Mouse (Mus musculus): ENCODE measurements around the gene Ift140. TPM values are rescaled to one million over a fixed set of nuclear protein-coding genes. Genes with fewer than 3 reads are reported as not detected.

Ift140 gene
- polyA plus RNA-seq, 1 experiment from 2014 or later, result 16.1 TPM

GRCm38 (mm10) chr17:25066595-25066994, 50.7 kb downstream of the Ift140 start:
- H3K4me3 ChIP-seq (ENCODE audit: low read depth, low read length), result no peak overlapping the region
- ATAC-seq (no peak), DNase-seq (ENCODE audit: low spot score) (no peak)
- no peaks in the 10 kb centered on the region for H3K27me3 ChIP-seq (replicated peaks; ENCODE audit: control insufficient read depth, insufficient read depth, low read length)
- H3K4me2 ChIP-seq (ENCODE audit: low read length), result no peak overlapping the region
- peaks cover 24% of the 10 kb centered on the region for H3K36me3 ChIP-seq (ENCODE audit: control insufficient read depth, insufficient read depth, low read length)
- H3K9ac ChIP-seq (ENCODE audit: low read length), result no peak overlapping the region
- no peaks in the 10 kb centered on the region for H3K9me3 ChIP-seq (replicated peaks; ENCODE audit: control insufficient read depth, low read length)
- no peak overlapping the region for H3K27ac ChIP-seq (ENCODE audit: low read depth, low read length)
- WGBS, result 91% methylated on average over 7 of the region's 7 CpGs
- H3K4me1 ChIP-seq (ENCODE audit: control insufficient read depth, insufficient read depth, low read length), result no peaks in the 10 kb centered on the region

- H3K27ac ChIP-seq (ENCODE audit: low read depth, low read length), result no peak overlapping the region
Observed at GRCm38 (mm10) chr17:25067442-25067851, 51.6 kb downstream of the Ift140 start.

GRCm38 (mm10) chr17:25068690-25069089, 52.8 kb downstream of the Ift140 start:
- DNase-seq (ENCODE audit: low spot score) (no peak), ATAC-seq (no peak)
- Histone ChIP-seq H3K4me1 (ENCODE audit: control insufficient read depth, insufficient read depth, low read length) (no peaks in the 10 kb centered on the region), H3K36me3 (ENCODE audit: control insufficient read depth, insufficient read depth, low read length) (peaks cover 21% of the 10 kb centered on the region), H3K4me2 (ENCODE audit: low read length) (no peak overlapping the region), H3K9me3 (replicated peaks; ENCODE audit: control insufficient read depth, low read length) (no peaks in the 10 kb centered on the region), H3K4me3 (ENCODE audit: low read depth, low read length) (no peak overlapping the region), H3K9ac (ENCODE audit: low read length) (no peak overlapping the region), H3K27ac (ENCODE audit: low read depth, low read length) (no peak overlapping the region), H3K27me3 (replicated peaks; ENCODE audit: control insufficient read depth, insufficient read depth, low read length) (no peaks in the 10 kb centered on the region)
- 73% methylated on average over 2 of the region's 2 CpGs for WGBS

More at GRCm38 (mm10) chr17:25067442-25067851, 51.6 kb downstream of the Ift140 start:
- Histone ChIP-seq H3K9me3 (replicated peaks; ENCODE audit: control insufficient read depth, low read length) (no peaks in the 10 kb centered on the region), H3K36me3 (ENCODE audit: control insufficient read depth, insufficient read depth, low read length) (peaks cover 21% of the 10 kb centered on the region), H3K9ac (ENCODE audit: low read length) (no peak overlapping the region), H3K4me1 (ENCODE audit: control insufficient read depth, insufficient read depth, low read length) (no peaks in the 10 kb centered on the region), H3K4me3 (ENCODE audit: low read depth, low read length) (no peak overlapping the region), H3K27me3 (replicated peaks; ENCODE audit: control insufficient read depth, insufficient read depth, low read length) (no peaks in the 10 kb centered on the region), H3K4me2 (ENCODE audit: low read length) (no peak overlapping the region)
- DNase-seq (ENCODE audit: low spot score) (no peak), ATAC-seq (no peak)
- 82% methylated on average over 8 of the region's 8 CpGs for WGBS

- no peaks in the 10 kb centered on the region for H3K27me3 ChIP-seq (replicated peaks; ENCODE audit: control insufficient read depth, insufficient read depth, low read length)
- no peaks in the 10 kb centered on the region for H3K4me1 ChIP-seq (ENCODE audit: control insufficient read depth, insufficient read depth, low read length)
- no peak for ATAC-seq
- H3K9me3 ChIP-seq (replicated peaks; ENCODE audit: control insufficient read depth, low read length), result no peaks in the 10 kb centered on the region
- H3K9ac ChIP-seq (ENCODE audit: low read length), result no peak overlapping the region
- no peak overlapping the region for H3K4me3 ChIP-seq (ENCODE audit: low read depth, low read length)
- H3K4me2 ChIP-seq (ENCODE audit: low read length), result no peak overlapping the region
- H3K27ac ChIP-seq (ENCODE audit: low read depth, low read length), result no peak overlapping the region
- H3K36me3 ChIP-seq (ENCODE audit: control insufficient read depth, insufficient read depth, low read length), result no peaks in the 10 kb centered on the region
- WGBS, result 82% methylated on average over 4 of the region's 4 CpGs
- no peak for DNase-seq (ENCODE audit: low spot score)
Observed at GRCm38 (mm10) chr17:25076906-25077305, 61.0 kb downstream of the Ift140 start.

- peak; percentile 60 for DNase-seq (ENCODE audit: low spot score)
- Histone ChIP-seq H3K4me2 (ENCODE audit: low read length) (no peak overlapping the region; the same call in 1 of the 2 replicates), H3K4me1 (ENCODE audit: control insufficient read depth, insufficient read depth, low read length) (no peaks in the 10 kb centered on the region), H3K9ac (ENCODE audit: low read length) (peak overlapping the region; percentile 45), H3K27me3 (replicated peaks; ENCODE audit: control insufficient read depth, insufficient read depth, low read length) (no peaks in the 10 kb centered on the region), H3K9me3 (replicated peaks; ENCODE audit: control insufficient read depth, low read length) (no peaks in the 10 kb centered on the region), H3K36me3 (ENCODE audit: control insufficient read depth, insufficient read depth, low read length) (no peaks in the 10 kb centered on the region), H3K27ac (ENCODE audit: low read depth, low read length) (peak overlapping the region; percentile 52; the same call in 1 of the 2 replicates), H3K4me3 (ENCODE audit: low read depth, low read length) (no peak overlapping the region)
- WGBS, result 60% methylated on average over 13 of the region's 13 CpGs
- ATAC-seq, result peak; percentile 57; the same call in 1 of the 2 replicates
Observed at GRCm38 (mm10) chr17:25077771-25078372, 62.0 kb downstream of the Ift140 start.

DNA sequence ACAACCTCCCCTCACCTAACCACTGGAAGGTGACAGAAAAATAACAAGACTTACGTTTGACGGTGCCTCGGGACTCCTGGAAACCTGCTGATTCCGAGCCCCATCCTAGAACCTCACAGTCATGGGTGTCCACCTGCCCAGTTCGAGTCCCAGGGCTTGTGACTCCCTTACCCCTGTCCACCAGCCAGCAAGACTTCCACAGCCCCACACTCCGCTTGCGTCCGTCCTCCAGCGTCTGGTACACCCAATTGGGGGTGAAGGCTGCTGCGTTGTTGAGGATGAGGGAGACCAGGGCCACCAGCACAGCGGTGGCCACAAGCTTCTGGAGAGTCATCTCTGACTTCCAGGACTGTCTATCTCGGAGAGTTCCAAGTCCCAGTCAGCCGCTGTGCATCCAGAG, 64.3 kb downstream of the Ift140 start:
- ATAC-seq (no peak), DNase-seq (ENCODE audit: low spot score) (no peak)
- H3K9me3 ChIP-seq (replicated peaks; ENCODE audit: control insufficient read depth, low read length), result no peaks in the 10 kb centered on the region
- peak overlapping the region; percentile 4; the same call in 1 of the 2 replicates for H3K4me3 ChIP-seq (ENCODE audit: low read depth, low read length)
- H3K9ac ChIP-seq (ENCODE audit: low read length), result peak overlapping the region; percentile 3; the same call in 1 of the 2 replicates
- no peaks in the 10 kb centered on the region for H3K36me3 ChIP-seq (ENCODE audit: control insufficient read depth, insufficient read depth, low read length)
- no peaks in the 10 kb centered on the region for H3K4me1 ChIP-seq (ENCODE audit: control insufficient read depth, insufficient read depth, low read length)
- no peak overlapping the region for H3K27ac ChIP-seq (ENCODE audit: low read depth, low read length)
- no peaks in the 10 kb centered on the region for H3K27me3 ChIP-seq (replicated peaks; ENCODE audit: control insufficient read depth, insufficient read depth, low read length)
- no peak overlapping the region for H3K4me2 ChIP-seq (ENCODE audit: low read length)
- WGBS, result 93% methylated on average over 13 of the region's 13 CpGs

- no peak for ATAC-seq
- Histone ChIP-seq H3K27me3 (replicated peaks; ENCODE audit: control insufficient read depth, insufficient read depth, low read length) (no peaks in the 10 kb centered on the region), H3K4me1 (ENCODE audit: control insufficient read depth, insufficient read depth, low read length) (no peaks in the 10 kb centered on the region), H3K9ac (ENCODE audit: low read length) (0 out of 2 replicates have a peak overlapping the region, but pooled peaks have one; percentile 3), H3K4me2 (ENCODE audit: low read length) (no peak overlapping the region), H3K27ac (ENCODE audit: low read depth, low read length) (peak overlapping the region; percentile 48; the same call in 1 of the 2 replicates), H3K4me3 (ENCODE audit: low read depth, low read length) (no peak overlapping the region), H3K9me3 (replicated peaks; ENCODE audit: control insufficient read depth, low read length) (no peaks in the 10 kb centered on the region), H3K36me3 (ENCODE audit: control insufficient read depth, insufficient read depth, low read length) (no peaks in the 10 kb centered on the region)
- DNase-seq (ENCODE audit: low spot score), result peak; percentile 5
- WGBS, result 90% methylated on average over 11 of the region's 11 CpGs
Observed at GRCm38 (mm10) chr17:25080960-25081381, 65.1 kb downstream of the Ift140 start.

GRCm38 (mm10) chr17:25082081-25082847, 66.4 kb downstream of the Ift140 start:
- H3K9ac ChIP-seq (ENCODE audit: low read length), result no peak overlapping the region

GRCm38 (mm10) chr17:25082887-25083286, 67.0 kb downstream of the Ift140 start:
- Histone ChIP-seq H3K4me2 (ENCODE audit: low read length) (no peak overlapping the region), H3K9ac (ENCODE audit: low read length) (no peak overlapping the region), H3K4me1 (ENCODE audit: control insufficient read depth, insufficient read depth, low read length) (no peaks in the 10 kb centered on the region), H3K4me3 (ENCODE audit: low read depth, low read length) (no peak overlapping the region), H3K36me3 (ENCODE audit: control insufficient read depth, insufficient read depth, low read length) (0 out of 2 replicates have a peak, but pooled peaks cover 6% of the 10 kb centered on the region), H3K27ac (ENCODE audit: low read depth, low read length) (no peak overlapping the region), H3K27me3 (replicated peaks; ENCODE audit: control insufficient read depth, insufficient read depth, low read length) (no peaks in the 10 kb centered on the region), H3K9me3 (replicated peaks; ENCODE audit: control insufficient read depth, low read length) (no peaks in the 10 kb centered on the region)
- no peak for ATAC-seq
- DNase-seq (ENCODE audit: low spot score), result no peak
- 87% methylated on average over 3 of the region's 3 CpGs for WGBS

More at GRCm38 (mm10) chr17:25082081-25082847, 66.4 kb downstream of the Ift140 start:
- Histone ChIP-seq H3K4me3 (ENCODE audit: low read depth, low read length) (no peak overlapping the region), H3K9me3 (replicated peaks; ENCODE audit: control insufficient read depth, low read length) (no peaks in the 10 kb centered on the region), H3K27me3 (replicated peaks; ENCODE audit: control insufficient read depth, insufficient read depth, low read length) (no peaks in the 10 kb centered on the region), H3K27ac (ENCODE audit: low read depth, low read length) (no peak overlapping the region), H3K36me3 (ENCODE audit: control insufficient read depth, insufficient read depth, low read length) (0 out of 2 replicates have a peak, but pooled peaks cover under 1% of the 10 kb centered on the region), H3K4me2 (ENCODE audit: low read length) (no peak overlapping the region), H3K4me1 (ENCODE audit: control insufficient read depth, insufficient read depth, low read length) (no peaks in the 10 kb centered on the region)
- ATAC-seq (no peak), DNase-seq (ENCODE audit: low spot score) (peak; percentile 3)
- 83% methylated on average over 14 of the region's 14 CpGs for WGBS

All from forebrain, embryonic 14.5 days (tissue).